ENCODE assay signal across 8 mouse cellular contexts in genomic region chr1:186250316-186250715, GRCm38 (mm10).
DNase-seq lines count a peak whose midpoint lies in the region; ATAC-seq and TF ChIP-seq lines count a peak whose summit lies in the region.

No protein-coding gene starts in this region.

- no peak for TF ChIP-seq CTCF in brain, embryonic 14.5 days (IDR thresholded peaks at IDR 0.05; ENCODE audit: borderline replicate concordance, extremely low read depth, insufficient read depth, insufficient read length)

- ATAC-seq in hindbrain, embryonic 15.5 days (ENCODE audit: low FRiP score, low read depth) = peak; percentile 54; the same call in 1 of the 2 replicates
- no peak for ATAC-seq in hindbrain, embryonic 12.5 days (ENCODE audit: low FRiP score)
- ATAC-seq in lung, embryonic 15.5 days (ENCODE audit: borderline replicate concordance, extremely low read depth, low FRiP score, low TSS enrichment) = no peak
- ATAC-seq in cerebellum, adult (ENCODE audit: insufficient number of reproducible peaks, low FRiP score, low TSS enrichment) = no peak

- H3K9ac ChIP-seq in hindbrain, embryonic 15.5 days = no peak overlapping the region
- H3K9ac ChIP-seq in hindbrain, embryonic 12.5 days = no peak overlapping the region
- H3K9ac ChIP-seq in lung, embryonic 15.5 days = no peak overlapping the region

- H3K4me3 ChIP-seq in hindbrain, embryonic 15.5 days = no peak overlapping the region
- H3K4me3 ChIP-seq in hindbrain, embryonic 12.5 days = no peak overlapping the region
- H3K4me3 ChIP-seq in lung, embryonic 15.5 days = no peak overlapping the region

- no peak overlapping the region for H3K4me2 ChIP-seq in hindbrain, embryonic 15.5 days
- H3K4me2 ChIP-seq in hindbrain, embryonic 12.5 days (replicated peaks) = no peak overlapping the region
- no peak overlapping the region for H3K4me2 ChIP-seq in lung, embryonic 15.5 days

- no peaks in the 10 kb centered on the region for H3K36me3 ChIP-seq in hindbrain, embryonic 15.5 days
- no peaks in the 10 kb centered on the region for H3K36me3 ChIP-seq in hindbrain, embryonic 12.5 days
- H3K36me3 ChIP-seq in lung, embryonic 15.5 days = no peaks in the 10 kb centered on the region

- H3K27me3 ChIP-seq in hindbrain, embryonic 15.5 days = no peaks in the 10 kb centered on the region
- no peaks in the 10 kb centered on the region for H3K27me3 ChIP-seq in hindbrain, embryonic 12.5 days
- H3K27me3 ChIP-seq in lung, embryonic 15.5 days = no peaks in the 10 kb centered on the region

- H3K27ac ChIP-seq in hindbrain, embryonic 15.5 days (replicated peaks) = 0 out of 2 replicates have a peak overlapping the region, but pooled peaks have one; percentile 25
- no peak overlapping the region for H3K27ac ChIP-seq in hindbrain, embryonic 12.5 days
- peak overlapping the region; percentile 47; the same call in 1 of the 2 replicates for H3K27ac ChIP-seq in lung, embryonic 15.5 days

- peak; percentile 94 for DNase-seq in Muller cell, postnatal 12 days (ENCODE audit: inconsistent ontology term)
- peak; percentile 91 for DNase-seq in brain, embryonic 14.5 days (ENCODE audit: low read depth)
- no peak for DNase-seq in embryo, embryonic 10.5 days (ENCODE audit: low spot score)
- no peak for DNase-seq in urinary bladder, postnatal 4 days (ENCODE audit: low spot score in 2 of 2)

- peaks cover 11% of the 10 kb centered on the region for H3K4me1 ChIP-seq in hindbrain, embryonic 15.5 days (replicated peaks)
- H3K4me1 ChIP-seq in hindbrain, embryonic 12.5 days = peaks cover 2% of the 10 kb centered on the region
- H3K4me1 ChIP-seq in lung, embryonic 15.5 days = peaks cover 14% of the 10 kb centered on the region; the same call in 1 of the 2 replicates

- H3K9me3 ChIP-seq in hindbrain, embryonic 15.5 days = no peaks in the 10 kb centered on the region
- no peaks in the 10 kb centered on the region for H3K9me3 ChIP-seq in hindbrain, embryonic 12.5 days (replicated peaks)
- H3K9me3 ChIP-seq in lung, embryonic 15.5 days = no peaks in the 10 kb centered on the region

- whole genome bisulfite sequencing in hindbrain, embryonic 15.5 days = 41% methylated on average over 4 of the region's 4 CpGs
- WGBS in hindbrain, embryonic 12.5 days = 55% methylated on average over 4 of the region's 4 CpGs
- 24% methylated on average over 4 of the region's 4 CpGs for WGBS in lung, embryonic 15.5 days

- TF ChIP-seq POLR2A in brain, embryonic 14.5 days (IDR thresholded peaks at IDR 0.05; ENCODE audit: borderline replicate concordance, extremely low read depth, insufficient read depth, insufficient read length, poor library complexity, severe bottlenecking) = no peak

Comparison
In these comparisons a context has a peak if more than half of its experiments do, and no peak if none do; other contexts are left out.
1. DNase-seq: peak in Muller cell, postnatal 12 days (single experiment) and brain, embryonic 14.5 days (single experiment); none in embryo, embryonic 10.5 days (single experiment) and urinary bladder, postnatal 4 days (0 of 2).